Mouse (Mus musculus) brain, embryonic 14.5 days (tissue): Measurements from ENCODE around the gene Adap1.

Experiments used
- CTCF ChIP-seq: fragments of 200-500 bp; IDR thresholded peaks from 2 replicates; pipeline ENCODE4 v1.5.1; 2012; ENCODE audit warnings: inconsistent platforms, mild to moderate bottlenecking, moderate library complexity, borderline replicate concordance; ENCODE audit not compliant: insufficient read depth, insufficient read length; ENCODE audit errors: extremely low read depth
- POLR2A ChIP-seq: fragments of 200-500 bp; IDR thresholded peaks from 2 replicates; pipeline ENCODE4 v1.6.1; 2012; ENCODE audit warnings: mild to moderate bottlenecking, inconsistent platforms, borderline replicate concordance; ENCODE audit not compliant: poor library complexity, insufficient read depth, insufficient read length, severe bottlenecking; ENCODE audit errors: extremely low read depth

DNA sequence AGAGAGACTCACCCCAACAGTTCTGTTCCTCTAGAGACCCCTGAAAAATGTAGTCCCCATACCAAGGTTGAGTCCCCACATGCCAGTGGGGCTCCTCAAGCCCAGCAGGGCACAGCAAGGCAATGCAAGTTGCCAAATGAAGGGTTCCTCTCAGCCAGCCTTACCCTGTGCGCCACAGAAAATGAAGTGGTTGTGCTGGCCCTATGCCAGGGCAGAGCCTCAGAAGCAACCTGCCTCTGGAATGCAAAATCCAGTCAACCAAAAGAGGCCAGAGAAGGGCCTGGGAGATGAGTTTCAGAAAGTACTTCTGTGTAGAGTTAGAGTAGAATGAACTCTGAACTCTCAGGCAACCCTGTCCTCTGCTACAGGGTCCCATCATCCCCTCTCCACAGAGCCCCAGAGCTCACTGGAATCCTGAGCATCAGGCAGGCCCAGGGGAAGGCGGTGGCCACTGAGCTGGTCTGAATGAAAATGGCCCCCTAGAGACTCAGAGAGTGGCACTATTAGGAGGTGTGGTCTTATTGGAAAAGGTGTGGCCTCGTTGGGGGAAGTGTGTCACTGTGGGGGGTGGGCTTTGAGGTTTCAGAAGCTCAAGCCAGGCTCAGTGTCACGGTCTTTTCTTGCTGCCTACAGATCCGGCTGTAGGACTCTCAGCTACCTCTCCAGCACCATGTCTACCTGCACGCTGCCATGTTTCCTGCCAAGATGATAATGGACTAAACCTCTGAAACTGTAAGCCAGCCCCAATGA lies 33.4 kb downstream of the Adap1 start:
- TF ChIP-seq POLR2A (no peak), CTCF (no peak)
